Mouse (Mus musculus) testis, adult 2 months (tissue): Measurements from ENCODE around the gene Ovca2. TPM values are rescaled to one million over a fixed set of nuclear protein-coding genes. Genes with fewer than 3 reads are reported as not detected.

Experiments used
- H3K27ac ChIP-seq: fragments of 200-500 bp; 2 replicates; pipeline ENCODE4 v1.5.1; 2012; ENCODE audit warnings: low read depth, low read length; ENCODE audit not compliant: control insufficient read depth, insufficient read depth
- H3K27me3 ChIP-seq: fragments of 200-500 bp; 2 replicates; pipeline ENCODE4 v1.6.1; 2012; ENCODE audit warnings: mild to moderate bottlenecking, low read length, moderate library complexity; ENCODE audit not compliant: control insufficient read depth, insufficient read depth
- H3K36me3 ChIP-seq: fragments of 200-500 bp; 2 replicates; pipeline ENCODE4 v1.6.1; 2012; ENCODE audit warnings: mild to moderate bottlenecking, low read length; ENCODE audit not compliant: control insufficient read depth, insufficient read depth
- H3K4me1 ChIP-seq: fragments of 200-500 bp; 2 replicates; pipeline ENCODE4 v1.6.1; 2012; ENCODE audit warnings: low read length; ENCODE audit not compliant: control insufficient read depth, insufficient read depth
- H3K4me3 ChIP-seq: fragments of 200-500 bp; 2 replicates; pipeline ENCODE4 v1.5.1; 2012; ENCODE audit warnings: low read depth, mild to moderate bottlenecking, low read length, moderate library complexity, mixed read lengths; ENCODE audit not compliant: control insufficient read depth
- CTCF ChIP-seq: fragments of 200-500 bp; IDR thresholded peaks from 2 replicates; pipeline ENCODE4 v1.5.1; 2012; ENCODE audit warnings: low read depth, mild to moderate bottlenecking, inconsistent platforms, low read length, moderate library complexity; ENCODE audit not compliant: control insufficient read depth, insufficient read depth, insufficient replicate concordance
- POLR2A ChIP-seq: fragments of 200-500 bp; IDR thresholded peaks from 2 replicates; pipeline ENCODE4 v1.6.1; 2012; ENCODE audit warnings: low read depth, mild to moderate bottlenecking, inconsistent platforms, low read length, moderate library complexity; ENCODE audit not compliant: control insufficient read depth
- polyA plus RNA-seq: library from polyadenylated mRNA; depleted of rRNA; stranded (reverse); fragments of >200 nt; gene quantifications from 2 replicates; pipeline ENCODE4 v1.2.3, GENCODE M21; 2012

Gene Ovca2
- polyA plus RNA-seq, 1 experiment: 10.2 TPM

GRCm38 (mm10) chr11:75194850-75195461, 16.3 kb upstream of the Ovca2 start:
- Histone ChIP-seq H3K27me3 (no peaks in the 10 kb centered on the region), H3K4me1 (peaks cover 13% of the 10 kb centered on the region)
- TF ChIP-seq POLR2A: peak; percentile 80; the same call in 1 of the 2 replicates
- no peak for TF ChIP-seq CTCF

GRCm38 (mm10) chr11:75194121-75194849, 15.7 kb upstream of the Ovca2 start:
- Histone ChIP-seq H3K4me1 (peaks cover 15% of the 10 kb centered on the region), H3K27ac (peak overlapping the region; percentile 59), H3K36me3 (no peaks in the 10 kb centered on the region), H3K4me3 (peak overlapping the region; percentile 84), H3K27me3 (no peaks in the 10 kb centered on the region)
- TF ChIP-seq CTCF (no peak), POLR2A (0 out of 2 replicates have a peak, but pooled peaks have one; percentile 10)

More at GRCm38 (mm10) chr11:75194850-75195461, 16.3 kb upstream of the Ovca2 start:
- Histone ChIP-seq H3K36me3 (no peaks in the 10 kb centered on the region), H3K4me3 (peak overlapping the region; percentile 84), H3K27ac (peak overlapping the region; percentile 59)

- Histone ChIP-seq H3K4me1 (peaks cover 15% of the 10 kb centered on the region), H3K36me3 (no peaks in the 10 kb centered on the region), H3K27ac (peak within 1 kb of the TSS; percentile 59), H3K27me3 (no peaks in the 10 kb centered on the region), H3K4me3 (peak within 1 kb of the TSS; percentile 84)
- TF ChIP-seq POLR2A: no peak
- TF ChIP-seq CTCF: no peak
These were observed 14.8 kb upstream of the Ovca2 start, which contains the start of gene Rtn4rl1 for GRCm38 (mm10) chr11:75193256-75194071. TSS of gene Rtn4rl1 (plus strand) at chr11:75193783.

- no peaks in the 10 kb centered on the region for H3K27me3 ChIP-seq
These were observed 13.9 kb upstream of the Ovca2 start for GRCm38 (mm10) chr11:75192336-75193214.

GRCm38 (mm10) chr11:75191841-75192240, 13.2 kb upstream of the Ovca2 start:
- no peak for TF ChIP-seq POLR2A
- TF ChIP-seq CTCF: no peak
- no peaks in the 10 kb centered on the region for H3K36me3 ChIP-seq
- no peak overlapping the region for H3K27ac ChIP-seq
- H3K27me3 ChIP-seq: no peaks in the 10 kb centered on the region
- peak overlapping the region; percentile 64 for H3K4me3 ChIP-seq
- peaks cover 15% of the 10 kb centered on the region for H3K4me1 ChIP-seq

More at GRCm38 (mm10) chr11:75192336-75193214, 13.9 kb upstream of the Ovca2 start:
- H3K4me3 ChIP-seq: peak overlapping the region; percentile 64
- TF ChIP-seq POLR2A (no peak; the same call in 1 of the 2 replicates), CTCF (peak; percentile 60; the same call in 1 of the 2 replicates)
- H3K27ac ChIP-seq: no peak overlapping the region
- no peaks in the 10 kb centered on the region for H3K36me3 ChIP-seq
- H3K4me1 ChIP-seq: peaks cover 15% of the 10 kb centered on the region

GRCm38 (mm10) chr11:75190905-75191441, 12.3 kb upstream of the Ovca2 start, which contains the start of gene Dph1:
TSS of gene Dph1 (minus strand) at chr11:75191241.
- peak within 1 kb of the TSS; percentile 95 for H3K4me3 ChIP-seq
- no peaks in the 10 kb centered on the region for H3K36me3 ChIP-seq
- peak within 1 kb of the TSS; percentile 9; the same call in 1 of the 2 replicates for H3K27ac ChIP-seq
- H3K27me3 ChIP-seq: no peaks in the 10 kb centered on the region
- peaks cover 15% of the 10 kb centered on the region for H3K4me1 ChIP-seq
- TF ChIP-seq POLR2A (no peak), CTCF (no peak)
